Mouse (Mus musculus) right cerebral cortex, adult 2 months (tissue): ENCODE data around the gene Gm379.

Source experiments
- DNase-seq, 2 experiments: peaks; one replicate each; pipeline ENCODE4 v3.0.0; 2021 to 2022; ENCODE audit warnings: low spot score in 2 of 2

Gene Gm379

GRCm38 (mm10) chrX:108664885-108665284 lies at the start of gene Gm379:
TSS of gene Gm379 (minus strand) at chrX:108664891.
- DNase-seq = no peak

GRCm38 (mm10) chrX:108704312-108704711 lies 39.6 kb upstream of the Gm379 start:
- no peak for DNase-seq

- DNase-seq = no peak
Measured at GRCm38 (mm10) chrX:108668868-108669267, 4.2 kb upstream of the Gm379 start.

GRCm38 (mm10) chrX:108621991-108622390 lies 42.7 kb downstream of the Gm379 start:
- DNase-seq = no peak

- no peak for DNase-seq
Measured at GRCm38 (mm10) chrX:108620886-108621285, 43.8 kb downstream of the Gm379 start.
